Mouse (Mus musculus) 416B (cell line): Measurements from ENCODE around the gene Pik3ip1.

ENCODE experiments used
- DNase-seq: peaks from one replicate; pipeline ENCODE4 v3.0.0; 2011; ENCODE audit warnings: low read depth

The Pik3ip1 gene

DNA sequence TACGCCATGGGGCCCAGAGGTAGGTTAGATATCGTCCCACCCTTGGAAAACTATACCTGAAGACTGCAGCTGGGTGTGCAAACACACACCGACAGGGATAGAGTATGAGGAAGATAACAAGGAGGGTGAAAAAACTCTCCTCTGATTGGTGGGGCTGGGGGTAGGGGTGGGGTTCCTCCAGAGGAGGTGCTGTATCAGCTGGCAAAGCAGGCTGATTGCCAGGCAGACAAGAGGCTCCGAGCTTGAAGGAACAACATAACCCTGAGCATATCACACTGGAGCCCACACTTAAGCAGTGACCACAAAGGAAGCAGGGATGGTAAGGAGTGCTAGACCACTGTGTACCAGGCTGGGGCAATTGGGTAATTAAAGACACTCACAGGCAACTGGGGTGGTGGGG lies 49.2 kb downstream of the Pik3ip1 start:
- peak; percentile 98 for DNase-seq

- no peak for DNase-seq
Observed at GRCm38 (mm10) chr11:3381148-3381814, 51.1 kb downstream of the Pik3ip1 start.

GRCm38 (mm10) chr11:3382602-3383594 lies 52.7 kb downstream of the Pik3ip1 start:
- peak; percentile 37 for DNase-seq

DNA sequence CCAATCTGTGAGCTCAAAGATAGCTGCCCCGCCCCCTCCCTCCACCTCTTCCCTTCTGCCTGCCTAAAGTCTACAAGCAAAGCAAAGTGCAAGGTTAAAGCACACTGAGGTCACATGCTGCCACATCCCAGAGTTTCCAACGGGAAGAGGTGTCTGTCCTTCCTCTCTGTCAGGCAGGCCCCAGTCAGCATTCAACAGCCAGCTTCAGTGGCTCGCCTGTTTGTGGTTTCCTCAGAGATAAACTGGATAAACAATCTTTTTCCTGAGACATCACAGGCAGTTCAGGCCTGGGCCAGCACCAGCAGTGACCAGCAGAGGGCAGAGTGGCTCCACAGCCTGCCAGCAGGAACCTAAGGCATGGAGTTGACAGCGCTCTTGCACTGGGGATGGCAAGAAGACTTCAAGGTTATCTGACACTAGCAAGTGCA lies 56.8 kb downstream of the Pik3ip1 start:
- peak; percentile 97 for DNase-seq

- no peak for DNase-seq
Observed at GRCm38 (mm10) chr11:3387482-3388196, 57.4 kb downstream of the Pik3ip1 start.

- DNase-seq, result no peak
Observed at GRCm38 (mm10) chr11:3389996-3390395, 59.8 kb downstream of the Pik3ip1 start.

GRCm38 (mm10) chr11:3390789-3391188 lies 60.6 kb downstream of the Pik3ip1 start:
- DNase-seq, result no peak

DNA sequence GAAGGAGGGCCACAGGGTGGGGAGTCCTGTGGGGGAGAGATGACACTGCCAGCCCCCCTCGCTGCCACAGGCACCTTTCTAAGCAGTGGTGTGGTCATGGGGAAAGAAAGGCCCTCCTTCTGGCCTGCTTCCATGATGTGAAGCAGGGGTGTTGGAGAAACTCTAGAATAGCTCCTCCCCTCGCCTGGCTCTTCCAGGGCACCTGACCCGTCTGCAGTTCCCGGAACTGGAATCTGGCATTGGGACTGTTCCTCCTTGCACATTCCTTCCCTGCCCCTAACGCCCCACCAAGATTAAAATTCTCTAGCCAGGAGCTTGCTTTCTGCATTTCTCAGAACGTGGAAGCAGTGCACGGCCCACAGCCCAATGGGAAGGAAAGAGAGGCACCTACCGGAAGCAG lies 62.3 kb downstream of the Pik3ip1 start:
- DNase-seq, result no peak
